Mouse (Mus musculus): ENCODE data around the gene Iqcf5. TPM values are rescaled to one million over a fixed set of nuclear protein-coding genes. Genes with fewer than 3 reads are reported as not detected.

Gene Iqcf5
- polyA plus RNA-seq, 1 experiment, result not detected

DNA sequence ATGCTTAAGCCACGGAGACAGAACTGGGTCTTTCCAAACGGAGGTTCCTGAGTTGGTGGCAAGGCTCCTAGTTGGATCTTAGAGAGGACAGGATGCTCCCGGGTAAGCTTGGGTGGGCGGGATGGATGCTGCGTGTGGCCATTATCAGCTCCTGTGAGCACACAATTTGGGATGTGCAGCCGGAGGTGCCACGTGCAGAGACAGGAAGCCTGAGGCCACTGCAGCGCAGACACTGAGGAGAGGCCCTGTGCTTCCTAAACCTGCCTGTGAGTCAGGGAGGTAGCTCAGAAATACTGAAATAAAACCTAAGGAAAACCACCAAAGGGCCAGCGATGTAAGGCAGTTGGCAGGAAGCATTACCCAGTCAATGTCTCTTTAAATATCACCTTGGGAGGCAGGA lies 44.6 kb upstream of the Iqcf5 start:
- WGBS, result 28% methylated on average over 9 of the region's 9 CpGs
- Histone ChIP-seq H3K4me3 (ENCODE audit: control insufficient read depth, insufficient read depth, low read length) (no peak overlapping the region), H3K27ac (ENCODE audit: control insufficient read depth, insufficient read depth, low read length) (no peak overlapping the region), H3K36me3 (ENCODE audit: control insufficient read depth, insufficient read depth, low read length) (no peaks in the 10 kb centered on the region), H3K27me3 (ENCODE audit: control insufficient read depth, insufficient read depth, low read length) (peaks cover 5% of the 10 kb centered on the region; the same call in 1 of the 2 replicates), H3K4me1 (replicated peaks; ENCODE audit: control insufficient read depth, insufficient read depth, low read length) (peaks cover 16% of the 10 kb centered on the region)
- no peak for DNase-seq
- TF ChIP-seq POLR2A (IDR thresholded peaks at IDR 0.05; ENCODE audit: control insufficient read depth, extremely low read depth, insufficient read depth, low read length, poor library complexity) (no peak), CTCF (IDR thresholded peaks at IDR 0.05; ENCODE audit: borderline replicate concordance, control insufficient read depth, extremely low read depth, insufficient read depth, low read length, poor library complexity) (no peak)

DNA sequence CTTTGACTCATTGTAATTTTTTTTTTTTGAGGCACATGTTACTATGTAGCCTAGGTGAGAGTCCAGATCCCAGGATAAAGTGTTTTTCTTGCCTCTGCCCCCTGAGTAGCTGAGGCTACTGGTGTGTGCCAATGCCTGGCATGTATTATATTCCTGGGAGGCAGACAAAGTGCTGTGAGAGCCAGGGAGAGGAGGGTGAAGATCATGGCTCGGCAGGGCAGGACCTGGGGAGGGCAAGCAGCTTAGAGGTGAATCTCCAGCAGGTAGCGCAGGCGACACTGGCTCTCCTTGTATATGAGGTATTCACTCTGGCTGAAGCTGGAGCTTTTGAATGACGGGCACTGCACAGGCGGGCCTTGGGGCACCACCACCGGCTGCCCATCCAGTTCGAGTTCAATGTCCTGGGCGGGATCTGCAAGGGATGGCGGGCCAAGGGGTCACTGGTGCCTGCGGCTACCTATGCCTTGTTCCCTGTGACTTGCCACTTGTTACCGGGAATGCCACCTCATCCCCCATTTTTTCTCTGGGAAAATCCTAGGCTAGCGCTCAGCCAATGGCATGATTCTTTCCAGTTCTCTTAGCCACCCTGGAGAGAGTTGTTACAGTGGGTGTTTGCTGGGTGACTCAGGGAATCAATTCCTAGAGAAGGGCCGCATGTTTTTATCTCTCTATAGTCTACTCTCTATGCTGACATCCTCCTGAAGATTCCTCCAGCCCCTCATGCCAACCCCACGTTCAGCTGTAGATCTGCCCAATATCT lies 43.2 kb upstream of the Iqcf5 start:
- Histone ChIP-seq H3K36me3 (ENCODE audit: control insufficient read depth, insufficient read depth, low read length) (no peaks in the 10 kb centered on the region), H3K27me3 (ENCODE audit: control insufficient read depth, insufficient read depth, low read length) (no peaks in the 10 kb centered on the region), H3K4me3 (ENCODE audit: control insufficient read depth, insufficient read depth, low read length) (no peak overlapping the region), H3K4me1 (replicated peaks; ENCODE audit: control insufficient read depth, insufficient read depth, low read length) (peaks cover 20% of the 10 kb centered on the region), H3K27ac (ENCODE audit: control insufficient read depth, insufficient read depth, low read length) (no peak overlapping the region)
- WGBS, result 95% methylated on average over 14 of the region's 14 CpGs
- TF ChIP-seq POLR2A (IDR thresholded peaks at IDR 0.05; ENCODE audit: control insufficient read depth, extremely low read depth, insufficient read depth, low read length, poor library complexity), result no peak
- TF ChIP-seq CTCF (IDR thresholded peaks at IDR 0.05; ENCODE audit: borderline replicate concordance, control insufficient read depth, extremely low read depth, insufficient read depth, low read length, poor library complexity), result no peak
- DNase-seq, result no peak

DNA sequence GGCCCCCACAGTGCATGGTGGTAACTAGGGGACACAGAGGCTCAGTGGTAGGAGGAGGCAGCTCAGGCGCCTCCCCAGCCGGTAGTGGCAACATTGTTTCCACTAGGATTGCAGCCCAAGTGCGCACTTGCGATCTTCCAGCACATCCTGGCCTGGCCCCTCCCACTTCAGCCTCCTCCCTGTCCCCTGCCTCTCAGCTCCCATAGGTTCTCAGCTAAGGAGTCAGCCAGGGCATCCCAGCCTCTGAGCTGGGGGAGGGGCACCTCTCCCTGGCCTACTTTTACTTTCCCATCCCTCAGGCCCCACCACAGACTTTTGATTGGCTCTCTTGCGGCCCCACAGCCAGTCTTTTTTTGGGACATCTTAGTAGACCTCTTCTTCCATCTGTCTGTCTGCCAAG lies 42.5 kb upstream of the Iqcf5 start:
- H3K27ac ChIP-seq (ENCODE audit: control insufficient read depth, insufficient read depth, low read length), result no peak overlapping the region
- no peak overlapping the region for H3K4me3 ChIP-seq (ENCODE audit: control insufficient read depth, insufficient read depth, low read length)

DNA sequence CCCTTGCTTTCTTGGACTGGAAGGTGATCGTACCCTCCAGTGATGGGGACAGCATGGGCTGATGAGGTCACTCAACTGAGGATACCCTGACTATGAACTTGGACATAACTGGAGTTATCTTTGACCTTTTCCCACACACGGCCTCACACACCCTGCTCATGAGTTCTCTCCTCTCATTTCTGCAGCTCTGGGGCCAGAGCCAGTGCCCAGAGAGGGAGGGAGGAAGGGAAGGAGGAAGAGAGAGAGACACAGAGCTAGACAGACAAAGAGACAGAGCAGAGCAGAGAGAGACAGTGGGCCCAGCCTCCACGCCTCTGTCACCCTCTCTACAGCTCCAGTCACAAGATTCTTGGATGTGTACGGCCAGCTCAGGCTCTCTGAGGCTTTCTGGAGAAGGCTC lies 42.1 kb upstream of the Iqcf5 start:
- Histone ChIP-seq H3K4me3 (ENCODE audit: control insufficient read depth, insufficient read depth, low read length) (no peak overlapping the region), H3K36me3 (ENCODE audit: control insufficient read depth, insufficient read depth, low read length) (no peaks in the 10 kb centered on the region), H3K27me3 (ENCODE audit: control insufficient read depth, insufficient read depth, low read length) (no peaks in the 10 kb centered on the region), H3K4me1 (replicated peaks; ENCODE audit: control insufficient read depth, insufficient read depth, low read length) (peaks cover 26% of the 10 kb centered on the region), H3K27ac (ENCODE audit: control insufficient read depth, insufficient read depth, low read length) (no peak overlapping the region)
- TF ChIP-seq POLR2A (IDR thresholded peaks at IDR 0.05; ENCODE audit: control insufficient read depth, extremely low read depth, insufficient read depth, low read length, poor library complexity) (no peak), CTCF (IDR thresholded peaks at IDR 0.05; ENCODE audit: borderline replicate concordance, control insufficient read depth, extremely low read depth, insufficient read depth, low read length, poor library complexity) (no peak)
- DNase-seq, result no peak
- WGBS, result 95% methylated on average over 4 of the region's 4 CpGs

More for the DNA sequence above, 42.5 kb upstream of the Iqcf5 start:
- no peaks in the 10 kb centered on the region for H3K27me3 ChIP-seq (ENCODE audit: control insufficient read depth, insufficient read depth, low read length)
- TF ChIP-seq POLR2A (IDR thresholded peaks at IDR 0.05; ENCODE audit: control insufficient read depth, extremely low read depth, insufficient read depth, low read length, poor library complexity) (no peak), CTCF (IDR thresholded peaks at IDR 0.05; ENCODE audit: borderline replicate concordance, control insufficient read depth, extremely low read depth, insufficient read depth, low read length, poor library complexity) (no peak)
- peaks cover 25% of the 10 kb centered on the region for H3K4me1 ChIP-seq (replicated peaks; ENCODE audit: control insufficient read depth, insufficient read depth, low read length)
- H3K36me3 ChIP-seq (ENCODE audit: control insufficient read depth, insufficient read depth, low read length), result no peaks in the 10 kb centered on the region
- DNase-seq, result no peak
- WGBS, result 95% methylated on average over 5 of the region's 5 CpGs

DNA sequence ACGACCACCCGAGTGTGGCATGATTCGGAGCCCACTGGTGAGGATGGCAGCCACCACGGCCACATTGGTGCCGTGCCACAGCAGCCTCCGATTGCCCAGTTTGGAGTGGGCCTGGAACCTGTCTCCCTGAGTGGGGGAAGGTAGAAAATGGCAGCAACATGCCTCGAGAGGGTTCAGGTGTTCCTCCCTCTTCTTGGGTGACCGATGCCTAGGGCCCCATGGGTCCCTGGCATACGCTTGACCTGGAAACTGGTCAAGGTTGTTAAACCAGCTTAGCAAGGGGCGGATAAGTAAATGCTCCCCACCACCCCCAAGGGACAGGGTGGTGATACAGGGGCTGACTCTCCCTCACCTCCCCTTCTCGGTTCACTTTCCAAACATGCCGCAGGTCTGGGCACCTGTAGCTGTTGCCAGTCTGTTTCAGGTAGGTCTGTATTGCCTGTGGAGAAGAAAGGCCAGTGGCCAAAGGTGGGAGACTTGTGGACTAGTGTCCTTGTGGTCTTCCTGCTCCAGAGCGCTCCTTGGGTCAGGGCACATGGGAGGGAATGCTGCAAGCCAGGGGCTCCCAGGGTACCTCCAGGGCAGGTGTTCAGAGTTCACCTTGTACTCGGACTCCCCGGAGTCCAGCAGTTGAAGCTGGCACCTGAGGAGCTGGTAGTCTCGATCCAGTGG lies 41.2 kb upstream of the Iqcf5 start:
- no peak overlapping the region for H3K27ac ChIP-seq (ENCODE audit: control insufficient read depth, insufficient read depth, low read length)
- WGBS, result 96% methylated on average over 16 of the region's 16 CpGs
- DNase-seq, result no peak
- H3K4me3 ChIP-seq (ENCODE audit: control insufficient read depth, insufficient read depth, low read length), result no peak overlapping the region
- TF ChIP-seq POLR2A (IDR thresholded peaks at IDR 0.05; ENCODE audit: control insufficient read depth, extremely low read depth, insufficient read depth, low read length, poor library complexity) (no peak), CTCF (IDR thresholded peaks at IDR 0.05; ENCODE audit: borderline replicate concordance, control insufficient read depth, extremely low read depth, insufficient read depth, low read length, poor library complexity) (no peak)
- H3K36me3 ChIP-seq (ENCODE audit: control insufficient read depth, insufficient read depth, low read length), result no peaks in the 10 kb centered on the region
- H3K27me3 ChIP-seq (ENCODE audit: control insufficient read depth, insufficient read depth, low read length), result no peaks in the 10 kb centered on the region
- H3K4me1 ChIP-seq (replicated peaks; ENCODE audit: control insufficient read depth, insufficient read depth, low read length), result peaks cover 35% of the 10 kb centered on the region

DNA sequence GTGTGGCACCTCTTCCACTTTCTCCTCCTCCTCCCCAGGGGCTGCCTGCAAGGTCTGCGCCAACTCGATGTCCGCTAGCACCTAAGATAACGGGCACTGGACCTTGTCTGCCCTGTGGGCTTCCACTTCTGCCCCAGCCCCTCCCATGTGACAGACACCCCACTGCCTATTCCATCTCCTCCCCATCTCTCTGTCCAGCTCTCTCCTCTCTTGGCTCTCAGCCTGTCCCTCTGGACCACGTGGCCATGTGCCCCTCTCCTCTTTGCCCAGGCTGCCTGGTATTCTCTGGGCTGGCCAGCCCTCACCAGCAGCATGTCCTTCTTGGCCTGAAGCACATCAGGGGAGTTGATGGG lies 40.6 kb upstream of the Iqcf5 start:
- H3K36me3 ChIP-seq (ENCODE audit: control insufficient read depth, insufficient read depth, low read length), result no peaks in the 10 kb centered on the region
- no peak for DNase-seq
- H3K4me1 ChIP-seq (replicated peaks; ENCODE audit: control insufficient read depth, insufficient read depth, low read length), result peaks cover 36% of the 10 kb centered on the region
- WGBS, result 99% methylated on average over 5 of the region's 5 CpGs
- TF ChIP-seq POLR2A (IDR thresholded peaks at IDR 0.05; ENCODE audit: control insufficient read depth, extremely low read depth, insufficient read depth, low read length, poor library complexity) (no peak), CTCF (IDR thresholded peaks at IDR 0.05; ENCODE audit: borderline replicate concordance, control insufficient read depth, extremely low read depth, insufficient read depth, low read length, poor library complexity) (no peak)
- no peaks in the 10 kb centered on the region for H3K27me3 ChIP-seq (ENCODE audit: control insufficient read depth, insufficient read depth, low read length)
- H3K4me3 ChIP-seq (ENCODE audit: control insufficient read depth, insufficient read depth, low read length), result no peak overlapping the region
- no peak overlapping the region for H3K27ac ChIP-seq (ENCODE audit: control insufficient read depth, insufficient read depth, low read length)
